Mouse (Mus musculus) thymus, adult 2 months (tissue): ENCODE results near the gene Trim50.

Experiments used
- CTCF ChIP-seq: fragments of 200-500 bp; IDR thresholded peaks from 2 replicates; pipeline ENCODE4 v1.5.1; 2012; ENCODE audit warnings: mild to moderate bottlenecking, control low read depth, low read length, moderate library complexity, borderline replicate concordance; ENCODE audit not compliant: control insufficient read depth, poor library complexity, insufficient read depth; ENCODE audit errors: extremely low read depth
- POLR2A ChIP-seq: fragments of 200-500 bp; IDR thresholded peaks from 2 replicates; pipeline ENCODE4 v1.6.1; 2012; ENCODE audit warnings: mild to moderate bottlenecking, low read length, control low read depth, moderate library complexity; ENCODE audit not compliant: control insufficient read depth, poor library complexity, insufficient read depth; ENCODE audit errors: extremely low read depth

GRCm38 (mm10) chr5:135410266-135410665 is 57.2 kb downstream of the Trim50 start:
- no peak for TF ChIP-seq CTCF
- no peak for TF ChIP-seq POLR2A
